Mouse (Mus musculus) C2C12 (cell line): ENCODE results near the gene Msi2. TPM values are rescaled to one million over a fixed set of nuclear protein-coding genes. Genes with fewer than 3 reads are reported as not detected.
A peak's percentile ranks its signal among the peaks of the same experiment; 100 is the strongest.

Experiments
- H3K27me3 ChIP-seq: one replicate; pipeline ENCODE4 v1.6.1; 2011; ENCODE audit not compliant: control insufficient read depth, insufficient read depth, insufficient read length
- H3K36me3 ChIP-seq: one replicate; pipeline ENCODE4 v1.6.1; 2011; ENCODE audit not compliant: control insufficient read depth, insufficient read depth
- H3K4me3 ChIP-seq: one replicate; pipeline ENCODE4 v1.5.1; 2011; ENCODE audit warnings: mild to moderate bottlenecking, control low read depth; ENCODE audit not compliant: poor library complexity, insufficient read depth, severe bottlenecking
- H3K79me2 ChIP-seq: one replicate; pipeline ENCODE4 v1.6.1; 2011; ENCODE audit not compliant: control insufficient read depth, insufficient read depth
- H3K79me3 ChIP-seq: one replicate; pipeline ENCODE4 v1.6.1; 2011; ENCODE audit warnings: low read depth, control low read depth
- H3ac ChIP-seq: one replicate; pipeline ENCODE3; 2011; ENCODE audit warnings: low read depth; ENCODE audit not compliant: control insufficient read depth, insufficient read length
- CEBPB ChIP-seq: IDR thresholded peaks from one replicate; pipeline ENCODE4 v1.6.1; 2011; ENCODE audit warnings: low read depth, mild to moderate bottlenecking, control low read depth, moderate library complexity
- CTCF ChIP-seq: IDR thresholded peaks from one replicate; pipeline ENCODE4 v1.5.1; 2011; ENCODE audit not compliant: control insufficient read depth, insufficient read depth, insufficient read length
- FOSL1 ChIP-seq: IDR thresholded peaks from one replicate; pipeline ENCODE4 v1.8.0; 2011; ENCODE audit warnings: mild to moderate bottlenecking, low read length; ENCODE audit not compliant: poor library complexity, insufficient read depth, severe bottlenecking
- MAX ChIP-seq: IDR thresholded peaks from one replicate; pipeline ENCODE4 v1.6.1; 2011; ENCODE audit warnings: mild to moderate bottlenecking, control low read depth
- MYOD1 ChIP-seq: IDR thresholded peaks from one replicate; pipeline ENCODE4 v1.6.1; 2011; ENCODE audit warnings: low read depth; ENCODE audit not compliant: control insufficient read depth, insufficient read length
- MYOG ChIP-seq: IDR thresholded peaks from one replicate; pipeline ENCODE4 v1.6.1; 2011; ENCODE audit not compliant: control insufficient read depth, insufficient read length; ENCODE audit errors: extremely low read depth
- USF1 ChIP-seq: IDR thresholded peaks from one replicate; pipeline ENCODE4 v1.6.1; 2011; ENCODE audit warnings: low read depth, mild to moderate bottlenecking, control low read depth, moderate library complexity
- long read RNA-seq, 2 experiments: library from polyadenylated mRNA; unstranded; transcript quantifications; one replicate each; pipeline ENCODE4 v2.0.0; 2019 to 2020
- polyA plus RNA-seq: library from polyadenylated mRNA; unstranded; fragments of >200 nt; fragmentation: generic; extraction: Trizol; gene quantifications from one replicate; pipeline ENCODE4 v1.2.1, GENCODE M21; 2012; ENCODE audit warnings: missing spikeins

The Msi2 gene
- 8.4 TPM for polyA plus RNA-seq
- long read RNA-seq, experiment 1, partial matches to known transcripts, result 0 of 18 reads
- long read RNA-seq, experiment 1, other reads (novel, unspliced or antisense), result 17 of 18 reads
- long read RNA-seq, experiment 2, full-length matches to known transcripts, result 2 of 7 reads
- long read RNA-seq, experiment 2, partial matches to known transcripts, result 0 of 7 reads
- long read RNA-seq, experiment 2, other reads (novel, unspliced or antisense), result 5 of 7 reads

- Histone ChIP-seq H3ac (peak within 1 kb of the TSS; percentile 97), H3K36me3 (peaks cover 11% of the 10 kb centered on the region), H3K4me3 (peak within 1 kb of the TSS; percentile 66), H3K27me3 (no peaks in the 10 kb centered on the region), H3K79me3 (peaks cover 11% of the 10 kb centered on the region), H3K79me2 (peaks cover 42% of the 10 kb centered on the region)
- no peak for TF ChIP-seq MAX
- no peak for TF ChIP-seq MYOG
- no peak for TF ChIP-seq USF1
- TF ChIP-seq CEBPB, result no peak
- no peak for TF ChIP-seq FOSL1
- no peak for TF ChIP-seq CTCF
- TF ChIP-seq MYOD1, result no peak
These were observed at the start of gene Msi2 for GRCm38 (mm10) chr11:88718050-88718765. Msi2 (minus strand) TSS chr11:88718513.

- H3K36me3 ChIP-seq, result no peaks in the 10 kb centered on the region
- no peaks in the 10 kb centered on the region for H3K79me2 ChIP-seq
- H3ac ChIP-seq, result no peak overlapping the region
- no peaks in the 10 kb centered on the region for H3K27me3 ChIP-seq
- no peaks in the 10 kb centered on the region for H3K79me3 ChIP-seq
- no peak overlapping the region for H3K4me3 ChIP-seq
- TF ChIP-seq USF1, result no peak
- TF ChIP-seq MYOD1, result no peak
- TF ChIP-seq FOSL1, result no peak
- no peak for TF ChIP-seq CTCF
- TF ChIP-seq MYOG, result no peak
- TF ChIP-seq CEBPB, result no peak
- no peak for TF ChIP-seq MAX
These were observed 47.3 kb upstream of the Msi2 start for GRCm38 (mm10) chr11:88765635-88766034.

DNA sequence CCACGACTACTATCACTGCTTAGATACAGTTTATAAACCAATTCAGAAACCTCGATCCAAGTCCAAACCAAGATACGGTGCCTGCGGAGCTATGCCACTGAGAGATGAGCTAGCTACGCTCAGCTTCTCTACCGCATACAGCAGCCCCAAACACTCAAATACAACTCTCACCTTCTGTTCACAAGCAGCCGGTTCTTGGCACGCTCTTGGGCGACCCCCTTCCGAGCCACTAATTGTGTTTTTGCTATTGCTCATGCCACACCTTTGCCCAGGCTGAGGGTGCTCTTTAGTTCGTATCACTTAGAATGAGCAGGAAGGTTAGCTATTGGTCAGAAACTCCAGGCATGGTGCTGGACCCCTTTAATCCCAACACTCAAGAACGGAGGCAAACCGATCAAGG, 45.1 kb upstream of the Msi2 start:
- Histone ChIP-seq H3K79me2 (no peaks in the 10 kb centered on the region), H3K27me3 (no peaks in the 10 kb centered on the region), H3K79me3 (no peaks in the 10 kb centered on the region), H3ac (no peak overlapping the region), H3K36me3 (no peaks in the 10 kb centered on the region), H3K4me3 (no peak overlapping the region)
- TF ChIP-seq MAX, result no peak
- no peak for TF ChIP-seq CTCF
- no peak for TF ChIP-seq MYOD1
- no peak for TF ChIP-seq CEBPB
- TF ChIP-seq FOSL1, result no peak
- TF ChIP-seq USF1, result no peak
- no peak for TF ChIP-seq MYOG

GRCm38 (mm10) chr11:88759501-88759900, 41.2 kb upstream of the Msi2 start:
- H3K79me3 ChIP-seq, result no peaks in the 10 kb centered on the region
- no peaks in the 10 kb centered on the region for H3K27me3 ChIP-seq
- H3K4me3 ChIP-seq, result no peak overlapping the region
- TF ChIP-seq MYOG (no peak), MAX (no peak), MYOD1 (no peak), CTCF (no peak), USF1 (no peak), FOSL1 (no peak)
- H3K79me2 ChIP-seq, result no peaks in the 10 kb centered on the region
- H3ac ChIP-seq, result no peak overlapping the region
- H3K36me3 ChIP-seq, result no peaks in the 10 kb centered on the region

DNA sequence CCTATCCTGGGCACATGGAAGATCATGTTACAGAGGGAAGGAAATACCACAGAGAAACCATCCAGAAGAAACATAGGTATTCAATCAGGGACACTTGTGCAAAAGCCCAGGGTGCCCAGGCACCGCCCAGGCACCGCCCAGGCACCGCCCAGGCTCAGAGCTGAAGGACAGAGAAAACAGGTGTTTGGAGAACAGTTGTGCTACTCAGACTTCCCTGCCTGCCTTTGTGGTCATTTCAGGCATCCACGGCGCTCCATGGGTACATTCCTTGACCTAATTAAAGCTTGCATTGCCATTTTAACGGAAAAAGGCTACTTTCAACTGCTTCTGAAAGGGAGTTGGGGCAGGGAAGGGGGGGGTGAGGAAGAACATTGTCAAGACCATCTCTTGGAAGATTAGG, 40.1 kb upstream of the Msi2 start:
- Histone ChIP-seq H3ac (no peak overlapping the region), H3K36me3 (no peaks in the 10 kb centered on the region), H3K27me3 (no peaks in the 10 kb centered on the region), H3K79me2 (no peaks in the 10 kb centered on the region), H3K4me3 (no peak overlapping the region), H3K79me3 (no peaks in the 10 kb centered on the region)
- TF ChIP-seq CEBPB (no peak), MYOD1 (peak; percentile 94)

- Histone ChIP-seq H3K79me3 (no peaks in the 10 kb centered on the region), H3K27me3 (no peaks in the 10 kb centered on the region), H3K79me2 (no peaks in the 10 kb centered on the region), H3K4me3 (no peak overlapping the region), H3K36me3 (no peaks in the 10 kb centered on the region), H3ac (no peak overlapping the region)
- no peak for TF ChIP-seq MYOD1
- TF ChIP-seq FOSL1, result no peak
- TF ChIP-seq MYOG, result no peak
- no peak for TF ChIP-seq MAX
- TF ChIP-seq USF1, result no peak
- TF ChIP-seq CEBPB, result no peak
- no peak for TF ChIP-seq CTCF
These were observed 27.0 kb upstream of the Msi2 start for GRCm38 (mm10) chr11:88745306-88745705.
